14 mouse cellular contexts compared by ENCODE assay signal in genomic region chr1:92709190-92709850, GRCm38 (mm10).
DNase-seq lines count a peak whose midpoint lies in the region; ATAC-seq and TF ChIP-seq lines count a peak whose summit lies in the region.
"Had no signal": no experiment of that assay in that cellular context is flagged by ENCODE, and none has a peak within 500 bp of the region (broad histone marks: within the 10 kb centered on the region; RNA-seq: fewer than 3 reads in every experiment).

No protein-coding gene starts in this region.

- peak; percentile 63 for DNase-seq in gastrocnemius, adult 2 months
- no peak for DNase-seq in gastrocnemius, postnatal 25 days
- peak; percentile 61 for DNase-seq in testis, postnatal 10 days (ENCODE audit: low spot score)
- no peak for DNase-seq in testis, postnatal 14 days (ENCODE audit: low spot score)
- no peak for DNase-seq in layer of hippocampus, adult 9-10 months (ENCODE audit: low spot score)
- DNase-seq: cerebellum, adult 11-12 months had no signal

- H3K4me3 ChIP-seq in gastrocnemius, adult 2 months: no peak overlapping the region
- no peak overlapping the region for H3K4me3 ChIP-seq in intestine, embryonic 16.5 days (ENCODE audit: low read length)
- no peak overlapping the region for H3K4me3 ChIP-seq in intestine, postnatal 0 days (ENCODE audit: low read depth, low read length)
- H3K4me3 ChIP-seq in neural tube, embryonic 15.5 days (replicated peaks): no peak overlapping the region
- H3K4me3 ChIP-seq: erythroblast, embryonic 14.5 days; hindbrain, embryonic 10.5 days; neural tube, embryonic 13.5 days had no signal

- no peak overlapping the region for H3K9ac ChIP-seq in intestine, embryonic 16.5 days (ENCODE audit: low read depth, low read length)
- no peak overlapping the region for H3K9ac ChIP-seq in intestine, postnatal 0 days (ENCODE audit: low read depth, low read length)
- H3K9ac ChIP-seq in neural tube, embryonic 15.5 days (replicated peaks): no peak overlapping the region
- H3K9ac ChIP-seq: neural tube, embryonic 13.5 days had no signal

- intact Hi-C loops in gastrocnemius, adult 2 months (cut with DNase I): no loop called here

- H3K27ac ChIP-seq in gastrocnemius, adult 2 months: peak overlapping the region; percentile 81
- H3K27ac ChIP-seq in intestine, embryonic 16.5 days (ENCODE audit: low read length): no peak overlapping the region
- no peak overlapping the region for H3K27ac ChIP-seq in intestine, postnatal 0 days (ENCODE audit: low read depth, low read length)
- no peak overlapping the region for H3K27ac ChIP-seq in neural tube, embryonic 15.5 days (replicated peaks)
- H3K27ac ChIP-seq: hindbrain, embryonic 10.5 days; neural tube, embryonic 13.5 days had no signal

- no peaks in the 10 kb centered on the region for H3K4me1 ChIP-seq in intestine, embryonic 16.5 days (ENCODE audit: control insufficient read depth, insufficient read depth, low read length)
- H3K4me1 ChIP-seq in intestine, postnatal 0 days (replicated peaks; ENCODE audit: control insufficient read depth, insufficient read depth, low read length): no peaks in the 10 kb centered on the region
- H3K4me1 ChIP-seq in neural tube, embryonic 15.5 days: peaks cover 8% of the 10 kb centered on the region

- H3K36me3 ChIP-seq in intestine, embryonic 16.5 days (ENCODE audit: control insufficient read depth, insufficient read depth, low read length): no peaks in the 10 kb centered on the region
- no peaks in the 10 kb centered on the region for H3K36me3 ChIP-seq in intestine, postnatal 0 days (ENCODE audit: control insufficient read depth, insufficient read depth)
- H3K36me3 ChIP-seq in neural tube, embryonic 15.5 days: no peaks in the 10 kb centered on the region
- H3K36me3 ChIP-seq: hindbrain, embryonic 10.5 days; neural tube, embryonic 13.5 days had no signal

- no peak for TF ChIP-seq CTCF in gastrocnemius, adult 2 months (IDR thresholded peaks at IDR 0.05)
- TF ChIP-seq CTCF in intestine, postnatal 0 days (IDR thresholded peaks at IDR 0.05; ENCODE audit: low read depth): no peak

- H3K9me3 ChIP-seq in intestine, embryonic 16.5 days (ENCODE audit: control insufficient read depth, low read length): no peaks in the 10 kb centered on the region
- no peaks in the 10 kb centered on the region for H3K9me3 ChIP-seq in intestine, postnatal 0 days (ENCODE audit: control insufficient read depth)
- H3K9me3 ChIP-seq in neural tube, embryonic 15.5 days (replicated peaks): no peaks in the 10 kb centered on the region
- H3K9me3 ChIP-seq: hindbrain, embryonic 10.5 days; neural tube, embryonic 13.5 days had no signal

- WGBS in intestine, embryonic 16.5 days: 63% methylated on average over 14 of the region's 14 CpGs
- WGBS in intestine, postnatal 0 days: 66% methylated on average over 14 of the region's 14 CpGs
- 77% methylated on average over 14 of the region's 14 CpGs for WGBS in neural tube, embryonic 15.5 days

- 0 out of 2 replicates have a peak, but pooled peaks have one; percentile 26 for ATAC-seq in intestine, embryonic 16.5 days
- no peak for ATAC-seq in intestine, postnatal 0 days
- no peak for ATAC-seq in neural tube, embryonic 15.5 days (ENCODE audit: low FRiP score)
- ATAC-seq: midbrain, embryonic 16.5 days had no signal

- no peak overlapping the region for H3K4me2 ChIP-seq in intestine, embryonic 16.5 days (ENCODE audit: low read depth, low read length)
- no peak overlapping the region for H3K4me2 ChIP-seq in intestine, postnatal 0 days (replicated peaks; ENCODE audit: low read depth)
- no peak overlapping the region for H3K4me2 ChIP-seq in neural tube, embryonic 15.5 days
- H3K4me2 ChIP-seq: liver, embryonic 11.5 days; neural tube, embryonic 13.5 days had no signal

- no peaks in the 10 kb centered on the region for H3K27me3 ChIP-seq in intestine, embryonic 16.5 days (replicated peaks; ENCODE audit: control insufficient read depth, insufficient read depth, low read length)
- H3K27me3 ChIP-seq in intestine, postnatal 0 days (replicated peaks; ENCODE audit: control insufficient read depth, insufficient read depth, low read length): no peaks in the 10 kb centered on the region
- H3K27me3 ChIP-seq in neural tube, embryonic 15.5 days (replicated peaks): no peaks in the 10 kb centered on the region
- H3K27me3 ChIP-seq: neural tube, embryonic 13.5 days had no signal

Comparison
In these comparisons a context has a peak if more than half of its experiments do, and no peak if none do; other contexts are left out.
1. DNase-seq: peak in gastrocnemius, adult 2 months (single experiment) and testis, postnatal 10 days (single experiment); none in gastrocnemius, postnatal 25 days (single experiment), testis, postnatal 14 days (single experiment) and layer of hippocampus, adult 9-10 months (single experiment).